Mouse (Mus musculus): ENCODE measurements at regions not wholly inside any gene's neighbourhood (a gene's known extent, or its start where the extent isn't known, plus 50 kb on each side); places are given as distances from the start of the nearest gene placed in this dataset.

DNA sequence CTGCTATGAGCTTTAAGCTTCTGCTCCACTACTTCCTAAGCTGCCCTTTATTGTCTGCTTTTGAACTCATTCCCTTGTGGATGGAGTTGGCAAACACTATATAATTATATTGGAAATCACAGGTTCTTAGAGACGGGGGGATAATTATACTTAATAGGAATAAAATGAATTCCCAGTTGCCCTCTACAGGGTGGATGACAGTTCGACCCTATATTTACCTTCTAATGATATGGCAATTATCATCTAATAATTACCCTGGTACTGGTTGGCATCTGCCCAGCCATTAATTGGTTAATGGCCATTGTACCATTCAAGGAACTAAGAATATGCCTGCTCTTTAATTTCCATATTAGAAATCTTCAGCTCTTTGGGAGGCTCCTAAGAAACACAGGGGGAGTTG lies 302.5 kb upstream of the 4931429L15Rik start:
- no peak for DNase-seq (ENCODE audit: low spot score)

DNA sequence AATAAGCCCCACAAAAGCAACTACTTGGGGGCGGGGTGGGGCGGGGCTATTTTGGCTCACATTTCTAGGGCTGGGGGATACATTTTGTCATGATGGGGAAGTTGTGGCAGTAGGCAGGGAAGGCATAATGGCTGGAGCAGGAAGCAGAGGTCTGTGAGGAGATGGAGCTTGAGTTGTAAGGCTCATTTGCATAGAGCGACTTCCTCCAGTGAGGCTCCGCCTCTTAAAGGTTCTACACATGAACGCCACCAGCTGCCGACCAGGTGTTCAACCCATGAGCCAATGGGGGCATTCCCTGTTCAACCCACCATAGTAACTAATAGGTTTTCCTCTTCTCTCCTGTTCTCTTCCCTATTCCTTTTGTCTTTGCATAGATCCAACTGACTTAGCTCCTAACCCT lies 302.1 kb upstream of the 4931429L15Rik start:
- no peak for DNase-seq (ENCODE audit: low spot score)

GRCm38 (mm10) chr9:46610101-46611005 lies 290.6 kb upstream of the 4931429L15Rik start:
- no peak for DNase-seq (ENCODE audit: low spot score)

GRCm38 (mm10) chr9:46608695-46609094 lies 288.9 kb upstream of the 4931429L15Rik start:
- no peak for DNase-seq (ENCODE audit: low spot score)

DNA sequence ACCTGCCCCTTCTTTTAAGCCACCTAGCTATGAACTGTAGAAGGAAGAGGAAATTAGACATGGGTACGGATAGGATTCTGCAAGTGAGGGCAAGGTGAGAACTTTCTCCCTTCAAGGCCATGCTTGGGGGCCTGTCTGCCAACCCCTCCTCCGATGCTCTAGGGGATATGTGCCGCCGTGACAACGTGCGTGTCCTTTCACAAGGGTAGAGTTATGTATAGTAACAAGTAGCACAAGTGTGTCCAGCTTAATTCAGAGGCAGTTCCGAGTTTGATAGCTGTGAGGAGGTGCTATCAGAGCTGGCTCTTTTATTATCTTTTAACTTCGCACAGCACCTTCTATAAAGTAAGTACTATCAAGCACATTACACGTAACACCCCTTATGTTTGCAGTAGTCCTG lies 281.0 kb upstream of the 4931429L15Rik start:
- no peak for DNase-seq (ENCODE audit: low spot score)

DNA sequence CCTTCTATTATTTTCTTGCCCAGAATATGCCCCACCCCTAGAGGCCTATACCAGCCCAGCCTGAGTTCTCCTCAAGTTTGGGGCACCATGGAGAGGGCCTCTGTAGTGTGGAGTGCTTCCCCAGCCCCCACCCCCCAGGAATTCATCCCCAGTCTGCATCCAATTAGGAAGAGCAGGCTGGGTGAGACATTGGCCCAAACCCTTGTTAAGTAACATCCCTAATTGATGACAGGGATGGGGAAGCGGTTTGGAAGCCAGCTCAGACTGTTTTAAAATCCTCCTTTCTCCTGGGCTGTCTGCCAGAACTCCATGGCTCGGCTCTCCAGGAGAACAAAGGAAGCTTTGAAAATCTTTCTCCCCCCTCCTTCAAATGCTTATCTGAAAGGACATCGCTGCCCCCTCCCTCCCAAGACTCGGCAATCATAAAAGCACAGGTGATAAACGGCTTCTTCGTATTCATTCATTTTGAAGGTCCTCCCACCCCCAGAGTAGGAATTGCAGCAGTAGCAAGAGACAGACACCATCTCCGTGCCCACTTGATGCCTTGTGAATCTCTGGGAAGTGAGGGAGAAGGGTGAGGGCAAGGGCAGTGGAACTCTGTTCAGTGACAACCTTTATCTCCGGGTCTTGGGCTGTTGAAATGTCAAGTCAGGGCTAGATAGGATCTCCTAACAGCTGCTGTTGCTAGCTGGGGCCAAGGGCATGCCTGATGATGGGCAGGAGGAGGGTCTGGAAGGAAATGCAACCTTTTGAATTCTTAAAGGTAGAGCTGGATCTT lies 280.3 kb upstream of the 4931429L15Rik start:
- DNase-seq (ENCODE audit: low spot score), result peak; percentile 78

- DNase-seq (ENCODE audit: low spot score), result no peak
Observed at GRCm38 (mm10) chr9:46598518-46598917, 278.7 kb upstream of the 4931429L15Rik start.

DNA sequence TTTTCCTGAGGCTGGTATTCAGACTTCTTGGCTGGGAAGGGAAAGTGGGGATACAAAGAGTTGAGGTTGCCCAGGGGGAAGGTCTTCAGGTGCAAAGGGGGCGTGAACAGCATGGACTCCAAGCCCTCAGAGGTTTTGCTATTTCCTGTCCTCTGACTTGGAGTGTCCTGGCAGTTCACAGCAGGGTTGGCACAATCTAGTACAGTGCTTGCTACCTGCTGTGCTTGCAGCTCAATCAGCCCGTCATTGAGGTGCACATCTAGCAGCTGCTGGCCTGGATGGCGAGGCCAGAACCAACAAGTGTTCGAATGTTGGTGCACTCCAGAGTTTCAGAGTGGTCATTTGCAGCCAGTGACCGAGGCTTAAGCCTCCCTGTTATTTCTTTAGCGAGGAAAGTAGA lies 273.7 kb upstream of the 4931429L15Rik start:
- DNase-seq (ENCODE audit: low spot score), result no peak

- DNase-seq (ENCODE audit: low spot score), result no peak
Observed at GRCm38 (mm10) chr9:46592908-46593307, 273.1 kb upstream of the 4931429L15Rik start.

- no peak for DNase-seq (ENCODE audit: low spot score)
Observed at GRCm38 (mm10) chr9:46586818-46587217, 267.0 kb upstream of the 4931429L15Rik start.

GRCm38 (mm10) chr9:46581844-46582243 lies 262.1 kb upstream of the 4931429L15Rik start:
- DNase-seq (ENCODE audit: low spot score), result no peak

GRCm38 (mm10) chr9:46562301-46562700 lies 242.5 kb upstream of the 4931429L15Rik start:
- DNase-seq (ENCODE audit: low spot score), result no peak

GRCm38 (mm10) chr9:46558481-46558880 lies 238.7 kb upstream of the 4931429L15Rik start:
- no peak for DNase-seq (ENCODE audit: low spot score)

- DNase-seq (ENCODE audit: low spot score), result no peak
Observed at GRCm38 (mm10) chr9:46557781-46558180, 238.0 kb upstream of the 4931429L15Rik start.

DNA sequence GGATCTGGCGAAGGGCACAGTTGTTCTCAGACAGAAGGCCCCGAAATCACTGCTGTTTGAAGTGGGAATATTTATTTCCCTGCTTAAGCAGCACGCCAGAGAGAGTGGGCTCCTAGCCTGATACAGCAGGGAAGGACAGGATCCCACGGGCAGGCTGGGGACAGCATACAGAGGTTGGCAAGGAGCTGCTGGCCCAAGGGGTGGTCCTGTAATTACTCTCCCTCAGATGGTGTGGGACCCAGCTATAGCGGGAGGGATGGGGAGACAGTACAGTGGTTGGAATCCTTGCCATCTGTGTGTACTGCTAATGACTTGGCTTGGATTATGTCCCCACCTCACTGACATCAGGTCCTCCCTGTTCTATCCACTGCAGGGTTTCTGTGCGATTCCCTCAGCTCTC lies 235.4 kb upstream of the 4931429L15Rik start:
- DNase-seq (ENCODE audit: low spot score), result no peak

GRCm38 (mm10) chr9:46554586-46555152 lies 234.9 kb upstream of the 4931429L15Rik start:
- DNase-seq (ENCODE audit: low spot score), result no peak

DNA sequence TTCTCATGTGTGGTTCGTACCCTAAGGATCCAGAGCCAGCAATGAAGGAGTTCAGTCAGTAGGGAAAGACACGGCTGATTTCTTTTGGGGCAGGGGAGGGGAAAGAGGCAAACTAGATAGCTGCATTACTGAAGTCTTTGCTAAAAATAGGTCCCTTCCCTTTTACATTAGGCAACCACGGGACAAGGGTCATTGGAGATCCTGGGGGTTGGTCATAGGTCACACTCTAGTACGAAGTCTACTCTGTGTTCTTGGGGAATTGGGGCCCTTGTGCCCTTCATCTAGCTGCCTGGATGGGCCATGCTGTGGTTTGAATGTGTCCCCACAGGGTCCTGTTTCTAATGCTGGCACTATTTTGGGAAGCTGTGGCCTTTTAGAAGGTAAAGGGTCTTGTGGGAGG lies 229.6 kb upstream of the 4931429L15Rik start:
- DNase-seq (ENCODE audit: low spot score), result no peak

GRCm38 (mm10) chr9:46544326-46544725 lies 224.5 kb upstream of the 4931429L15Rik start:
- no peak for DNase-seq (ENCODE audit: low spot score)

DNA sequence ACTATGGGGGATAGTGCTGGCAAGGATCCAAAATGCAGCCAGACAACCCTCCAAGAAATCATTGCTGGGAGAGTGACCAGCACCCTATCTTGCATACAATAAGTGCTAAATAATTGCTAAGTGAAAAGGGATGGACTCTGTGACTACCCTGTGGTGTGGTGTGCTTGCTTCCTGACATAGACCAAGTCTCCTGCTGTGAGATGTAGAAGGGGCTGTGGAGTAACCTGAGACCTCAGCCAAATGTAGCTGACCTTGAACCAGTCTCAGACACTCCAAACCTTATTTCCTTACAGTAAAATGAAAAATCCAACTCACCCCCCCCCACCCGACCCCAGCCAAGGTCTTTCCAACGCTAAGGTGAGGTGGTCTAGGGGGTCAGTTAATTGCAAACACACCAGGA lies 221.2 kb upstream of the 4931429L15Rik start:
- DNase-seq (ENCODE audit: low spot score), result no peak

GRCm38 (mm10) chr9:46538616-46539015 lies 218.8 kb upstream of the 4931429L15Rik start:
- DNase-seq (ENCODE audit: low spot score), result no peak

- no peak for DNase-seq (ENCODE audit: low spot score)
Observed at GRCm38 (mm10) chr9:46516401-46517130, 196.8 kb upstream of the 4931429L15Rik start.

Measured in MN1 (cell line).